Mouse (Mus musculus) forebrain, embryonic 16.5 days (tissue): ENCODE measurements at regions not wholly inside any gene's neighbourhood (a gene's known extent, or its start where the extent isn't known, plus 50 kb on each side); places are given as distances from the start of the nearest gene placed in this dataset.
A peak's percentile ranks its signal among the peaks of the same experiment; 100 is the strongest.

Source experiments
- ATAC-seq: fragments of 200-750 bp; cut with Nextera tagmentation; 2 replicates; pipeline ENCODE4 v1.8.0; 2017; ENCODE audit warnings: mild to moderate bottlenecking, moderate library complexity
- H3K27ac ChIP-seq: fragments of 300-500 bp; sonication (generic); 2 replicates; pipeline ENCODE4 v1.5.1; 2014; ENCODE audit warnings: low read length, control low read depth
- H3K27me3 ChIP-seq: fragments of 300-500 bp; sonication (generic); replicated peaks from 2 replicates; pipeline ENCODE4 v1.6.1; 2014; ENCODE audit warnings: low read length; ENCODE audit not compliant: control insufficient read depth, insufficient read depth
- H3K36me3 ChIP-seq: fragments of 300-500 bp; sonication (generic); 2 replicates; pipeline ENCODE4 v1.6.1; 2014; ENCODE audit not compliant: control insufficient read depth, insufficient read depth
- H3K4me1 ChIP-seq: fragments of 300-500 bp; sonication (generic); replicated peaks from 2 replicates; pipeline ENCODE4 v1.6.1; 2014; ENCODE audit warnings: low read length; ENCODE audit not compliant: control insufficient read depth, insufficient read depth
- H3K4me2 ChIP-seq: fragments of 300-500 bp; sonication (generic); 2 replicates; pipeline ENCODE4 v1.6.1; 2014; ENCODE audit warnings: mild to moderate bottlenecking, low read length, control low read depth
- H3K4me3 ChIP-seq: fragments of 300-500 bp; sonication (generic); replicated peaks from 2 replicates; pipeline ENCODE4 v1.5.1; 2014; ENCODE audit warnings: mild to moderate bottlenecking, low read length, control low read depth
- H3K9ac ChIP-seq: fragments of 300-500 bp; sonication (generic); replicated peaks from 2 replicates; pipeline ENCODE4 v1.6.1; 2014; ENCODE audit warnings: low read depth, low read length, control low read depth
- H3K9me3 ChIP-seq: fragments of 300-500 bp; sonication (generic); 2 replicates; pipeline ENCODE4 v1.6.1; 2016; ENCODE audit warnings: low read length; ENCODE audit not compliant: control insufficient read depth
- WGBS: fragments of 180-500 bp; shearing (Covaris S2); extraction: QIAGEN DNeasy Blood & Tissue Kit; methylation state at CpG from one replicate; pipeline ENCODE4 v1.1.7; 2014; 5-methylcytosine and 5-hydroxymethylcytosine counted together

- no peak overlapping the region for H3K9ac ChIP-seq
- 89% methylated on average over 2 of the region's 2 CpGs for WGBS
- no peak for ATAC-seq
- H3K4me2 ChIP-seq: no peak overlapping the region
- H3K27me3 ChIP-seq: no peaks in the 10 kb centered on the region
- no peak overlapping the region for H3K27ac ChIP-seq
- H3K36me3 ChIP-seq: no peaks in the 10 kb centered on the region
- H3K4me3 ChIP-seq: no peak overlapping the region
- no peaks in the 10 kb centered on the region for H3K9me3 ChIP-seq
- H3K4me1 ChIP-seq: peaks cover 4% of the 10 kb centered on the region
These were observed 674.1 kb downstream of the Epm2a start for GRCm38 (mm10) chr10:12017286-12017685.

- H3K27ac ChIP-seq: no peak overlapping the region
- H3K9me3 ChIP-seq: no peaks in the 10 kb centered on the region
- no peak for ATAC-seq
- no peaks in the 10 kb centered on the region for H3K36me3 ChIP-seq
- peaks cover 4% of the 10 kb centered on the region for H3K4me1 ChIP-seq
- H3K4me3 ChIP-seq: no peak overlapping the region
- H3K4me2 ChIP-seq: no peak overlapping the region
- no peaks in the 10 kb centered on the region for H3K27me3 ChIP-seq
- no peak overlapping the region for H3K9ac ChIP-seq
- WGBS: 31% methylated on average over 5 of the region's 5 CpGs
These were observed 675.1 kb downstream of the Epm2a start for GRCm38 (mm10) chr10:12018281-12018680.

- no peak overlapping the region for H3K27ac ChIP-seq
- H3K9me3 ChIP-seq: no peaks in the 10 kb centered on the region
- no peaks in the 10 kb centered on the region for H3K36me3 ChIP-seq
- 50% methylated on average over 14 of the region's 14 CpGs for whole genome bisulfite sequencing
- H3K27me3 ChIP-seq: no peaks in the 10 kb centered on the region
- no peak overlapping the region for H3K4me2 ChIP-seq
- no peak overlapping the region for H3K4me3 ChIP-seq
- no peak for ATAC-seq
- H3K9ac ChIP-seq: no peak overlapping the region
- peaks cover 4% of the 10 kb centered on the region for H3K4me1 ChIP-seq
These were observed 676.1 kb downstream of the Epm2a start for GRCm38 (mm10) chr10:12019159-12019779.

DNA sequence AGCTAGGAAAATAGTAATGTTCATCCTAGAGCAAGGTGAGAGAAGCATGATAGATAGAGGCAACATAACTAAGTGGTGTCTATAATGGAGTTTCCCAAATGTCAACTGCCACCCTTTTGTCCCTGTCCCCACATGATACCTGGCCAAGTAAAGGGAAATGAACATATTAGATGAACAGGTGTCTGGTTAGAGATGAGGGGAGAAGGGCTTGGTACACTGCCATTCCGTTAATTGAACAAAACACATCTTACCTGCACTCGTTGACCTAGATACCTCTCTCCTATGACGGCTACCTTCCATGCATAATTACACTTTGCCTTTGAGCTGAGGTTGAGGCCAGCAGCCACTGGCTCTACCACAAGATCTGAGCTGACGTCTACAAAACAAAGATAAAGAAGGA, 677.4 kb downstream of the Epm2a start:
- WGBS: 93% methylated on average over 4 of the region's 4 CpGs

GRCm38 (mm10) chr10:12035159-12035558, 692.0 kb downstream of the Epm2a start:
- WGBS: 13% methylated on average over 1 of the region's 1 CpGs
- ATAC-seq: peak; percentile 61; the same call in 1 of the 2 replicates
- Histone ChIP-seq H3K4me1 (no peaks in the 10 kb centered on the region), H3K27me3 (no peaks in the 10 kb centered on the region), H3K4me3 (no peak overlapping the region), H3K36me3 (no peaks in the 10 kb centered on the region), H3K9me3 (no peaks in the 10 kb centered on the region), H3K27ac (no peak overlapping the region), H3K9ac (no peak overlapping the region), H3K4me2 (no peak overlapping the region)

More for the DNA sequence above, 677.4 kb downstream of the Epm2a start:
- H3K4me1 ChIP-seq: peaks cover 4% of the 10 kb centered on the region
- no peak for ATAC-seq
- no peak overlapping the region for H3K4me2 ChIP-seq
- no peak overlapping the region for H3K9ac ChIP-seq
- no peak overlapping the region for H3K27ac ChIP-seq
- no peak overlapping the region for H3K4me3 ChIP-seq
- H3K27me3 ChIP-seq: no peaks in the 10 kb centered on the region
- H3K36me3 ChIP-seq: no peaks in the 10 kb centered on the region
- H3K9me3 ChIP-seq: no peaks in the 10 kb centered on the region

DNA sequence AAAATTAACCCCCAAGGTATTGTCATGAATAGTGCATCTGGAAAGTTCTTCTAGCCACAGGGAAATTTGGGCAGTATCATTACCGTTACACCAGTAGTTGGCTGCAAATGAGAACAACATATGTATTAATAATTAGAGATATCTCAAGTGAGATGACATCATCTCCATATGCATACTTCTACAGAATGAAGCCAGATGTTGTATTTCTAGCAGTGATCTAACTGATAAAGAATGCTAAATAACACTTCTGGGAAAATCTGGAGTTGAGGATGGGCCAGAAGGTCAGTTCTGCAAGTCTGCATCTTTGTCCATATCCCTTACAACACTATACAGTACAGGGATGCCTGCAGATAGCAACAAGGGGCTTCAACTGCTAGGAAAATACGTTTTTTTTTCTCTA, 702.7 kb downstream of the Epm2a start:
- no peaks in the 10 kb centered on the region for H3K27me3 ChIP-seq
- no peak for ATAC-seq
- no peak overlapping the region for H3K4me2 ChIP-seq
- WGBS: 66% methylated on average over 2 of the region's 2 CpGs
- no peaks in the 10 kb centered on the region for H3K9me3 ChIP-seq
- no peak overlapping the region for H3K9ac ChIP-seq
- no peaks in the 10 kb centered on the region for H3K36me3 ChIP-seq
- no peak overlapping the region for H3K27ac ChIP-seq
- H3K4me1 ChIP-seq: no peaks in the 10 kb centered on the region
- no peak overlapping the region for H3K4me3 ChIP-seq

- no peak for ATAC-seq
- H3K27ac ChIP-seq: no peak overlapping the region
- H3K4me3 ChIP-seq: no peak overlapping the region
- no peaks in the 10 kb centered on the region for H3K27me3 ChIP-seq
- H3K36me3 ChIP-seq: no peaks in the 10 kb centered on the region
- no peaks in the 10 kb centered on the region for H3K9me3 ChIP-seq
- H3K4me1 ChIP-seq: no peaks in the 10 kb centered on the region
- WGBS: 94% methylated on average over 1 of the region's 1 CpGs
- H3K4me2 ChIP-seq: no peak overlapping the region
- H3K9ac ChIP-seq: no peak overlapping the region
These were observed 716.5 kb downstream of the Epm2a start for GRCm38 (mm10) chr10:12059728-12060127.

GRCm38 (mm10) chr10:12061069-12061861, 718.1 kb downstream of the Epm2a start:
- Histone ChIP-seq H3K4me3 (no peak overlapping the region), H3K4me2 (no peak overlapping the region), H3K9ac (no peak overlapping the region), H3K4me1 (no peaks in the 10 kb centered on the region), H3K36me3 (no peaks in the 10 kb centered on the region), H3K9me3 (no peaks in the 10 kb centered on the region), H3K27ac (no peak overlapping the region), H3K27me3 (no peaks in the 10 kb centered on the region)
- WGBS: 91% methylated on average over 5 of the region's 5 CpGs
- no peak for ATAC-seq

GRCm38 (mm10) chr10:12062302-12062701, 719.1 kb downstream of the Epm2a start:
- 66% methylated on average over 1 of the region's 1 CpGs for WGBS
- no peaks in the 10 kb centered on the region for H3K27me3 ChIP-seq
- no peak overlapping the region for H3K4me3 ChIP-seq
- no peak overlapping the region for H3K27ac ChIP-seq
- no peak for ATAC-seq
- no peak overlapping the region for H3K4me2 ChIP-seq
- no peaks in the 10 kb centered on the region for H3K9me3 ChIP-seq
- H3K4me1 ChIP-seq: no peaks in the 10 kb centered on the region
- no peak overlapping the region for H3K9ac ChIP-seq
- H3K36me3 ChIP-seq: no peaks in the 10 kb centered on the region
